Mouse (Mus musculus) megakaryocyte progenitor cell, adult 5-6 weeks (primary cell): ENCODE results near the gene Thbs3. TPM values are rescaled to one million over a fixed set of nuclear protein-coding genes. Genes with fewer than 3 reads are reported as not detected.
"Not testable (repeated sequence)": the region's sequence is repeated elsewhere in the genome, so short reads cannot be mapped to it uniquely, and the experiment has no call there.

Source experiments
- ATAC-seq: replicated peaks from 2 replicates; pipeline ENCODE4 v1.8.0; 2016; ENCODE audit warnings: mild to moderate bottlenecking, moderate TSS enrichment, inconsistent platforms; ENCODE audit not compliant: poor library complexity
- total RNA-seq, 2 experiments: library from RNA; stranded (forward) in 1 of 2; stranded (reverse) in 1 of 2; fragments of 157-497, 149-512 nt in 1 of 2; fragments of 200-1000 nt in 1 of 2; gene quantifications; 2 replicates each; pipeline versions ENCODE4 v1.2.3 to v1.2.4; 2015 to 2017

Thbs3 gene
- total RNA-seq, 2 experiments from 2014 or later: 0.42 TPM; not detected in 1

GRCm38 (mm10) chr3:89195979-89196877, 18.8 kb upstream of the Thbs3 start:
- peak; percentile 95 for ATAC-seq

GRCm38 (mm10) chr3:89199839-89200238, 15.1 kb upstream of the Thbs3 start:
- no peak; the same call in 1 of the 2 replicates for ATAC-seq

GRCm38 (mm10) chr3:89202253-89203141, 12.5 kb upstream of the Thbs3 start, which contains the start of gene Gba:
Gene Gba (plus strand): TSS chr3:89202928.
- peak; percentile 93 for ATAC-seq

- ATAC-seq: no peak
Observed at GRCm38 (mm10) chr3:89203142-89203514, 11.9 kb upstream of the Thbs3 start.

GRCm38 (mm10) chr3:89206079-89206478, 8.9 kb upstream of the Thbs3 start:
- ATAC-seq: no peak

- ATAC-seq: no peak
Observed at GRCm38 (mm10) chr3:89206695-89207094, 8.3 kb upstream of the Thbs3 start.

- no peak for ATAC-seq
Observed at GRCm38 (mm10) chr3:89208075-89208657, 6.8 kb upstream of the Thbs3 start.

- ATAC-seq: no peak
Observed at GRCm38 (mm10) chr3:89208736-89209135, 6.2 kb upstream of the Thbs3 start.

- ATAC-seq: no peak
Observed at GRCm38 (mm10) chr3:89209731-89210130, 5.2 kb upstream of the Thbs3 start.

- no peak for ATAC-seq
Observed at GRCm38 (mm10) chr3:89210162-89210561, 4.8 kb upstream of the Thbs3 start.

GRCm38 (mm10) chr3:89210731-89211130, 4.2 kb upstream of the Thbs3 start:
- no peak for ATAC-seq

GRCm38 (mm10) chr3:89213803-89214530, 1.0 kb upstream of the Thbs3 start:
- ATAC-seq: peak; percentile 84

GRCm38 (mm10) chr3:89215853-89216252, 873 bp downstream of the Thbs3 start:
- peak; percentile 78 for ATAC-seq

GRCm38 (mm10) chr3:89216407-89216806, 1.4 kb downstream of the Thbs3 start:
- not testable (repeated sequence) for ATAC-seq

GRCm38 (mm10) chr3:89218271-89218670, 3.3 kb downstream of the Thbs3 start:
- no peak for ATAC-seq

GRCm38 (mm10) chr3:89219546-89219945, 4.6 kb downstream of the Thbs3 start:
- no peak for ATAC-seq

- ATAC-seq: no peak
Observed at GRCm38 (mm10) chr3:89221167-89221566, 6.2 kb downstream of the Thbs3 start.

GRCm38 (mm10) chr3:89224796-89225195, 9.8 kb downstream of the Thbs3 start:
- ATAC-seq: no peak

- ATAC-seq: no peak
Observed at GRCm38 (mm10) chr3:89225321-89225815, 10.4 kb downstream of the Thbs3 start.

GRCm38 (mm10) chr3:89225918-89226317, 10.9 kb downstream of the Thbs3 start:
- no peak for ATAC-seq
